Mouse (Mus musculus) heart, adult 2 months (tissue): ENCODE measurements around the gene Mrap. TPM values are rescaled to one million over a fixed set of nuclear protein-coding genes. Genes with fewer than 3 reads are reported as not detected.

Source experiments
- DNase-seq, 2 experiments: peaks; one replicate each; pipeline ENCODE4 v3.0.0; 2021
- H3K27ac ChIP-seq: fragments of 200-600 bp; 2 replicates; pipeline ENCODE4 v1.8.1; 2022
- H3K27me3 ChIP-seq: fragments of 200-500 bp; 2 replicates; pipeline ENCODE4 v1.6.1; 2012; ENCODE audit warnings: mild to moderate bottlenecking, low read length, inconsistent platforms, mixed read lengths; ENCODE audit not compliant: control insufficient read depth, insufficient read depth
- H3K36me3 ChIP-seq: fragments of 200-500 bp; 2 replicates; pipeline ENCODE4 v1.6.1; 2012; ENCODE audit warnings: low read length, inconsistent platforms; ENCODE audit not compliant: control insufficient read depth, insufficient read depth
- H3K4me1 ChIP-seq: fragments of 200-500 bp; 2 replicates; pipeline ENCODE4 v1.6.1; 2011; ENCODE audit warnings: low read length; ENCODE audit not compliant: control insufficient read depth, insufficient read depth
- H3K4me3 ChIP-seq: fragments of 200-600 bp; 2 replicates; pipeline ENCODE4 v1.8.1; 2022
- H3K79me2 ChIP-seq: fragments of 200-500 bp; replicated peaks from 2 replicates; pipeline ENCODE4 v1.6.1; 2012; ENCODE audit warnings: mild to moderate bottlenecking, inconsistent platforms, low read length, moderate library complexity, mixed read lengths; ENCODE audit not compliant: control insufficient read depth, insufficient read depth
- H3K9ac ChIP-seq: fragments of 200-500 bp; 2 replicates; pipeline ENCODE4 v1.6.1; 2012; ENCODE audit warnings: low read depth, mild to moderate bottlenecking, control low read depth, inconsistent platforms, low read length, mixed read lengths
- CTCF ChIP-seq: fragments of 200-600 bp; IDR thresholded peaks from 2 replicates; pipeline ENCODE4 v1.8.1; 2022; ENCODE audit warnings: antibody characterized with exemption, mild to moderate bottlenecking, moderate library complexity
- EP300 ChIP-seq: fragments of 200-500 bp; IDR thresholded peaks from 2 replicates; pipeline ENCODE4 v1.6.1; 2011; ENCODE audit warnings: low read depth, low read length, control low read depth; ENCODE audit not compliant: insufficient read depth
- POLR2A ChIP-seq: fragments of 200-500 bp; IDR thresholded peaks from 2 replicates; pipeline ENCODE4 v1.6.1; 2011; ENCODE audit warnings: mild to moderate bottlenecking, low read depth, low read length, control low read depth; ENCODE audit not compliant: insufficient read depth
- WGBS: fragments of 180-500 bp; shearing (Covaris S2); methylation state at CpG from one replicate; pipeline ENCODE4 v1.1.7; 2018; 5-methylcytosine and 5-hydroxymethylcytosine counted together
- intact Hi-C: fragments of 180-260 bp; cut with DNase I; formaldehyde crosslinking; loops from one replicate; pipeline ENCODE4 v1.15.1; 2025
- polyA plus RNA-seq: library from polyadenylated mRNA; depleted of rRNA; stranded (reverse); fragments of >200 nt; gene quantifications from 2 replicates; pipeline ENCODE4 v1.2.3, GENCODE M21; 2012
- total RNA-seq, 2 experiments: library from RNA; stranded (reverse); gene quantifications; 2 replicates each; pipeline ENCODE4 v1.2.3; 2021

The Mrap gene
- total and polyA plus RNA-seq, 3 experiments, result 15.7 to 47.6 (median 17.5) TPM

DNA sequence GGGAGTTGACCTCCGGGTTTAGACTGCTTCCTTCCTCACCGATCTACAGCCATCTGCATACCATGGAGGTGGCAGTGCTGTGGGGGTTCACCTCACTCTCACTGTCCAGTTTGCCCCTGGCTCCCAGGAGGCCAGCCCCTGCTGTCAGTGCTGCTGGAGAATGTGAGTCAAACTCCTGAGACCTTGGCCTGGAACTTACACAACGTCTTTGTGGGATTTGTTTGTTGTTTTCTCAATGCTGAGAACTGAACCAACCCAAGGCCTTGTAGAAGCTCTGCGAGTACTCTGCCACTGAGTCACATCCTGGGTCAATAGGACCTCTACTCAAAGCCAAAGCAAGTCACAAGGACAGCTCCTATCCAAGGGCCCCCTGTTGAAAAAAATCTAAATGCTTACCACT is 2.4 kb upstream of the Mrap start:
- Histone ChIP-seq H3K79me2 (no peaks in the 10 kb centered on the region), H3K4me1 (no peaks in the 10 kb centered on the region; the same call in 1 of the 2 replicates), H3K27ac (no peak overlapping the region), H3K4me3 (no peak overlapping the region), H3K36me3 (no peaks in the 10 kb centered on the region), H3K9ac (no peak overlapping the region), H3K27me3 (no peaks in the 10 kb centered on the region)
- TF ChIP-seq CTCF, result no peak
- TF ChIP-seq POLR2A, result no peak
- no peak for TF ChIP-seq EP300
- intact Hi-C loops, result no loop called here
- WGBS, result 51% methylated on average over 4 of the region's 4 CpGs
- no peak for DNase-seq

DNA sequence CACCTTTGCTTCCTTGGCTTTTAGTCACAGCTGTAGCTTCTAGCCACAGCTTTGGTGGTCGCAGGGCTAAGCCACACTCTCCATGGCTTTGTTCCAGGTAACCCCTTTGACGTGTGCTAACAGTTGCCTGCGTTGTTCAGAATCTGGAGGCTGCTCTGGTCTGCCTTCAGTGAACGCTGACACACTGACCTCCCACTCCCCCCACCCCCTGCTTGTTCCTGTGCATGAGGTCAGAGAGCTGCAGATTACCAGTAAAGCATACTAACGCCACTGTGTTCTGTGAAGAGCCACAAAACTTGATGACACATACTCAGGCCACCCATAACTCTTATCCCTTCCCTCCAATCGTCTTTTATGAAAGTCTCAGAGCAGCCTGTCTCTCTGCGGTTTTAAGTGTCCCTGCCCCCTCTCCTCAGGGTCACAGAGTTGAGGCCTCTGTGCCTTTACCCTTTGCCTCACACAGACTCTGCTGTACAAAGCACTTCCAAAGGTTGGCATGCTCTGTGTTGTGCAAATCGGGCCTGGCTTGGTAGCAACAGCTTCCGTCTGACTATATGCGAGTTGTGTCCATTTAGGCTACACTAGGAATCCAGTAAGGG is 1.2 kb upstream of the Mrap start:
- Histone ChIP-seq H3K4me3 (no peak overlapping the region), H3K27me3 (no peaks in the 10 kb centered on the region), H3K27ac (no peak overlapping the region), H3K4me1 (no peaks in the 10 kb centered on the region; the same call in 1 of the 2 replicates), H3K9ac (no peak overlapping the region), H3K36me3 (no peaks in the 10 kb centered on the region), H3K79me2 (no peaks in the 10 kb centered on the region)
- 62% methylated on average over 10 of the region's 10 CpGs for WGBS
- no peak for TF ChIP-seq EP300
- TF ChIP-seq CTCF, result no peak
- no peak for TF ChIP-seq POLR2A
- no peak for DNase-seq
- intact Hi-C loops, result no loop called here

DNA sequence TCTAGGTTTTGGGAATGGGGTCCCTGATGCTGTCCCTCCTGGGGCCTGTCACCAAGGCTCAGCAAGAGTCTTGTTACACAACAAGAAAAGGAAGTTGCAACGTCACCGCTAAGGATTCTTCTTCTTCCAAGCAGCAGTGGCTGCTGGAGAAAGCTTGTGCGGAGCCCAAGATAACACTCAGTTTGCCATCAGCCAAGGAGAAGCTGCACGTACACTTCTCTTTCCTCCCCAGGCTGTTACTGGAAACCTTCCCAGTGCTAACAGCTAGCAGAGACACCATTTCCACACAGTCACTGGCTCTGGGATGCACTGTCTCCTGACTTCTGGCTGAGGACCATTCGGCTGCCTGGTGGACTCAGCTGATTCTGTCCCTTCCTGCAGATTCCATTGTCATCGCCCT is 9.1 kb downstream of the Mrap start:
- H3K4me1 ChIP-seq, result peaks cover 8% of the 10 kb centered on the region
- no peak overlapping the region for H3K9ac ChIP-seq
- peak overlapping the region; percentile 40 for H3K27ac ChIP-seq
- peak; percentile 32 to 49 for DNase-seq
- no peak overlapping the region for H3K4me3 ChIP-seq
- H3K79me2 ChIP-seq, result no peaks in the 10 kb centered on the region
- no peaks in the 10 kb centered on the region for H3K36me3 ChIP-seq
- TF ChIP-seq EP300 (0 out of 2 replicates have a peak, but pooled peaks have one; percentile 27), CTCF (no peak), POLR2A (peak; percentile 38; the same call in 1 of the 2 replicates)
- intact Hi-C loops, result no loop called here
- H3K27me3 ChIP-seq, result no peaks in the 10 kb centered on the region
- 41% methylated on average over 6 of the region's 6 CpGs for WGBS

GRCm38 (mm10) chr16:90748169-90748568 is 10.2 kb downstream of the Mrap start:
- Histone ChIP-seq H3K36me3 (no peaks in the 10 kb centered on the region), H3K4me1 (peaks cover 8% of the 10 kb centered on the region), H3K9ac (no peak overlapping the region), H3K4me3 (no peak overlapping the region), H3K79me2 (no peaks in the 10 kb centered on the region), H3K27ac (no peak overlapping the region), H3K27me3 (no peaks in the 10 kb centered on the region)
- DNase-seq, result no peak
- 91% methylated on average over 7 of the region's 7 CpGs for WGBS
- TF ChIP-seq EP300, result no peak
- no peak for TF ChIP-seq POLR2A
- no peak for TF ChIP-seq CTCF
- intact Hi-C loops, result no loop called here

- WGBS, result 81% methylated on average over 13 of the region's 13 CpGs
- H3K4me1 ChIP-seq, result no peaks in the 10 kb centered on the region
- intact Hi-C loops, result no loop called here
- no peak for TF ChIP-seq EP300
- no peak for TF ChIP-seq CTCF
- TF ChIP-seq POLR2A, result no peak
- no peak overlapping the region for H3K4me3 ChIP-seq
- no peak for DNase-seq
- no peak overlapping the region for H3K27ac ChIP-seq
- H3K27me3 ChIP-seq, result no peaks in the 10 kb centered on the region
- no peaks in the 10 kb centered on the region for H3K79me2 ChIP-seq
- no peaks in the 10 kb centered on the region for H3K36me3 ChIP-seq
- no peak overlapping the region for H3K9ac ChIP-seq
These were observed 15.5 kb downstream of the Mrap start for GRCm38 (mm10) chr16:90753386-90753941.

DNA sequence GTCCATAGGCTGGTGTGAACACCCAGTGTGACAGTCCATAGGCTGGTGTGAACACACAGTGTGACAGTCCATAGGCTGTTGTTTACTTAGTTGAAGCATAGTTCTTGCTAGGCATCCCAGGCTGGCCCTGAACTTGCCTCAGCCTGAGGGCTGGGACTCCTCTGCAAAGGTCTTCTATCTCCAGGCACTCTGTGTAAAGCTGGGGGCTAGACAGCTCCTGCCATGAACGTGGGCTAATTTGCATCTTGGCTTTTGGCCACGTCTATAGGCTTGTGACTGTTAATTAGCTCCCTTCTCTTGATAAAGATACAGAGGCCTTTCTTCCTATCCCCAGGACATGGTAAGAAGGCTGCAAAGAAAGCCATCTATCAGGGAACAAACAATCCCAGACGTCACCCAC is 21.3 kb downstream of the Mrap start:
- H3K4me1 ChIP-seq, result no peaks in the 10 kb centered on the region
- H3K9ac ChIP-seq, result no peak overlapping the region
- no peak for DNase-seq
- intact Hi-C loops, result no loop called here
- WGBS, result 71% methylated on average over 3 of the region's 3 CpGs
- no peaks in the 10 kb centered on the region for H3K36me3 ChIP-seq
- H3K79me2 ChIP-seq, result no peaks in the 10 kb centered on the region
- no peaks in the 10 kb centered on the region for H3K27me3 ChIP-seq
- no peak overlapping the region for H3K27ac ChIP-seq
- H3K4me3 ChIP-seq, result no peak overlapping the region
- TF ChIP-seq EP300 (no peak), POLR2A (no peak), CTCF (no peak)
